Mouse (Mus musculus) bone marrow macrophage, adult 2 months (primary cell): Measurements from ENCODE around the gene Hectd2.

Experiments used
- CTCF ChIP-seq: IDR thresholded peaks from 2 replicates; pipeline ENCODE4 v1.5.1; 2012; ENCODE audit warnings: low read depth, mild to moderate bottlenecking, low read length, moderate library complexity
- POLR2A ChIP-seq: IDR thresholded peaks from 2 replicates; pipeline ENCODE4 v1.6.1; 2012; ENCODE audit warnings: mild to moderate bottlenecking, low read depth, low read length, borderline replicate concordance

GRCm38 (mm10) chr19:36564396-36564795, 10.0 kb downstream of the Hectd2 start:
- no peak for TF ChIP-seq POLR2A
- TF ChIP-seq CTCF, result no peak
